In genomic region chr13:46179916-46180315, GRCm38 (mm10) we compare ENCODE assay signal across 21 mouse cellular contexts.
DNase-seq lines count a peak whose midpoint lies in the region; ATAC-seq and TF ChIP-seq lines count a peak whose summit lies in the region.
"Had no signal": no experiment of that assay in that cellular context is flagged by ENCODE, and none has a peak within 500 bp of the region (broad histone marks: within the 10 kb centered on the region; RNA-seq: fewer than 3 reads in every experiment).

No protein-coding gene starts in this region.

- H3K27me3 ChIP-seq in embryonic facial prominence, embryonic 14.5 days (replicated peaks; ENCODE audit: control insufficient read depth, insufficient read depth, low read length): no peaks in the 10 kb centered on the region
- no peaks in the 10 kb centered on the region for H3K27me3 ChIP-seq in embryonic facial prominence, embryonic 10.5 days (replicated peaks; ENCODE audit: low read depth, poor library complexity, severe bottlenecking)
- H3K27me3 ChIP-seq in hindbrain, embryonic 10.5 days (ENCODE audit: insufficient read depth, poor library complexity, severe bottlenecking): no peaks in the 10 kb centered on the region
- H3K27me3 ChIP-seq in hindbrain, postnatal 0 days (ENCODE audit: insufficient read depth, low read length): no peaks in the 10 kb centered on the region
- H3K27me3 ChIP-seq in neural tube, embryonic 13.5 days: no peaks in the 10 kb centered on the region
- H3K27me3 ChIP-seq in neural tube, embryonic 15.5 days (replicated peaks): no peaks in the 10 kb centered on the region
- H3K27me3 ChIP-seq: embryonic facial prominence, embryonic 13.5 days; forebrain, embryonic 13.5 days; Patski had no signal

- 92% methylated on average over 3 of the region's 3 CpGs for WGBS in embryonic facial prominence, embryonic 14.5 days
- WGBS in embryonic facial prominence, embryonic 10.5 days: 87% methylated on average over 3 of the region's 3 CpGs
- 80% methylated on average over 3 of the region's 3 CpGs for WGBS in hindbrain, embryonic 10.5 days
- 84% methylated on average over 3 of the region's 3 CpGs for WGBS in hindbrain, postnatal 0 days
- 85% methylated on average over 3 of the region's 3 CpGs for WGBS in neural tube, embryonic 13.5 days
- WGBS in neural tube, embryonic 15.5 days: 87% methylated on average over 3 of the region's 3 CpGs

- no peak for ATAC-seq in embryonic facial prominence, embryonic 14.5 days (ENCODE audit: low read depth)
- ATAC-seq in hindbrain, postnatal 0 days: no peak
- no peak for ATAC-seq in neural tube, embryonic 13.5 days (ENCODE audit: low read depth)
- ATAC-seq in neural tube, embryonic 15.5 days (ENCODE audit: low FRiP score): no peak
- ATAC-seq: intestine, postnatal 0 days; Patski had no signal

- TF ChIP-seq CTCF in hindbrain, postnatal 0 days (IDR thresholded peaks at IDR 0.05; ENCODE audit: low read depth): no peak

- 0 out of 2 replicates have a peak overlapping the region, but pooled peaks have one; percentile 15 for H3K27ac ChIP-seq in embryonic facial prominence, embryonic 14.5 days (replicated peaks; ENCODE audit: low read depth, low read length)
- no peak overlapping the region for H3K27ac ChIP-seq in embryonic facial prominence, embryonic 10.5 days (replicated peaks)
- H3K27ac ChIP-seq in hindbrain, embryonic 10.5 days: peak overlapping the region; percentile 68
- H3K27ac ChIP-seq in hindbrain, postnatal 0 days: no peak overlapping the region
- H3K27ac ChIP-seq in neural tube, embryonic 13.5 days (replicated peaks): 0 out of 2 replicates have a peak overlapping the region, but pooled peaks have one; percentile 68
- no peak overlapping the region for H3K27ac ChIP-seq in neural tube, embryonic 15.5 days (replicated peaks)
- H3K27ac ChIP-seq: embryonic facial prominence, embryonic 13.5 days; forebrain, embryonic 13.5 days had no signal

- no peaks in the 10 kb centered on the region for H3K9me3 ChIP-seq in embryonic facial prominence, embryonic 14.5 days (ENCODE audit: control insufficient read depth, low read length)
- H3K9me3 ChIP-seq in embryonic facial prominence, embryonic 10.5 days: no peaks in the 10 kb centered on the region
- H3K9me3 ChIP-seq in hindbrain, embryonic 10.5 days: no peaks in the 10 kb centered on the region
- H3K9me3 ChIP-seq in hindbrain, postnatal 0 days (ENCODE audit: low read length): no peaks in the 10 kb centered on the region
- H3K9me3 ChIP-seq in neural tube, embryonic 13.5 days: no peaks in the 10 kb centered on the region
- H3K9me3 ChIP-seq in neural tube, embryonic 15.5 days (replicated peaks): no peaks in the 10 kb centered on the region
- H3K9me3 ChIP-seq: embryonic facial prominence, embryonic 13.5 days; forebrain, embryonic 10.5 days; forebrain, embryonic 13.5 days; G1E had no signal

- H3K36me3 ChIP-seq in embryonic facial prominence, embryonic 14.5 days (ENCODE audit: control insufficient read depth, insufficient read depth, low read length): no peaks in the 10 kb centered on the region
- no peaks in the 10 kb centered on the region for H3K36me3 ChIP-seq in embryonic facial prominence, embryonic 10.5 days (replicated peaks)
- no peaks in the 10 kb centered on the region for H3K36me3 ChIP-seq in hindbrain, embryonic 10.5 days
- H3K36me3 ChIP-seq in hindbrain, postnatal 0 days (ENCODE audit: insufficient read depth, low read length): no peaks in the 10 kb centered on the region
- no peaks in the 10 kb centered on the region for H3K36me3 ChIP-seq in neural tube, embryonic 13.5 days
- no peaks in the 10 kb centered on the region for H3K36me3 ChIP-seq in neural tube, embryonic 15.5 days
- H3K36me3 ChIP-seq: embryonic facial prominence, embryonic 13.5 days; forebrain, embryonic 10.5 days; G1E had no signal

- DNase-seq in embryonic facial prominence, embryonic 14.5 days (ENCODE audit: low spot score): no peak
- no peak for DNase-seq in embryonic facial prominence, embryonic 10.5 days (ENCODE audit: low spot score)
- DNase-seq in hindbrain, embryonic 10.5 days (ENCODE audit: low spot score): no peak
- no peak for DNase-seq in hindbrain, postnatal 0 days (ENCODE audit: low spot score)
- DNase-seq: adrenal gland, postnatal 10 days; adrenal gland, postnatal 36 days; cerebellum, adult 11 months; cerebellum, adult 9-11 months; cerebellum, postnatal 25 days; gastrocnemius, postnatal 36 days; heart, postnatal 36 days had no signal

- no peaks in the 10 kb centered on the region for H3K4me1 ChIP-seq in embryonic facial prominence, embryonic 14.5 days (ENCODE audit: control insufficient read depth, insufficient read depth, low read length)
- H3K4me1 ChIP-seq in embryonic facial prominence, embryonic 10.5 days: peaks cover 13% of the 10 kb centered on the region
- peaks cover 25% of the 10 kb centered on the region for H3K4me1 ChIP-seq in hindbrain, embryonic 10.5 days (replicated peaks)
- peaks cover 7% of the 10 kb centered on the region; the same call in 1 of the 2 replicates for H3K4me1 ChIP-seq in hindbrain, postnatal 0 days (ENCODE audit: insufficient read depth, low read length)
- peaks cover 19% of the 10 kb centered on the region for H3K4me1 ChIP-seq in neural tube, embryonic 13.5 days (replicated peaks)
- H3K4me1 ChIP-seq in neural tube, embryonic 15.5 days: peaks cover 15% of the 10 kb centered on the region

- H3K4me3 ChIP-seq in embryonic facial prominence, embryonic 14.5 days (ENCODE audit: low read depth, low read length): no peak overlapping the region
- no peak overlapping the region for H3K4me3 ChIP-seq in embryonic facial prominence, embryonic 10.5 days
- H3K4me3 ChIP-seq in hindbrain, embryonic 10.5 days: no peak overlapping the region
- H3K4me3 ChIP-seq in hindbrain, postnatal 0 days (ENCODE audit: low read length): no peak overlapping the region
- no peak overlapping the region for H3K4me3 ChIP-seq in neural tube, embryonic 13.5 days
- H3K4me3 ChIP-seq in neural tube, embryonic 15.5 days (replicated peaks): no peak overlapping the region
- H3K4me3 ChIP-seq: embryonic facial prominence, embryonic 13.5 days had no signal

- H3K9ac ChIP-seq in embryonic facial prominence, embryonic 14.5 days (ENCODE audit: low read depth, low read length): no peak overlapping the region
- H3K9ac ChIP-seq in hindbrain, postnatal 0 days (replicated peaks; ENCODE audit: low read length): no peak overlapping the region
- no peak overlapping the region for H3K9ac ChIP-seq in neural tube, embryonic 13.5 days
- H3K9ac ChIP-seq in neural tube, embryonic 15.5 days (replicated peaks): no peak overlapping the region
- H3K9ac ChIP-seq: embryonic facial prominence, embryonic 13.5 days; forebrain, embryonic 13.5 days; hindbrain, embryonic 14.5 days had no signal

- H3K4me2 ChIP-seq in embryonic facial prominence, embryonic 14.5 days (ENCODE audit: low read depth, low read length): no peak overlapping the region
- H3K4me2 ChIP-seq in hindbrain, postnatal 0 days (ENCODE audit: low read depth, low read length): no peak overlapping the region
- H3K4me2 ChIP-seq in neural tube, embryonic 13.5 days: no peak overlapping the region
- no peak overlapping the region for H3K4me2 ChIP-seq in neural tube, embryonic 15.5 days
- H3K4me2 ChIP-seq: heart, embryonic 11.5 days had no signal

Comparison
In these comparisons a context has a peak if more than half of its experiments do, and no peak if none do; other contexts are left out.
1. H3K27ac ChIP-seq: peak in embryonic facial prominence, embryonic 14.5 days (single experiment), hindbrain, embryonic 10.5 days (single experiment) and neural tube, embryonic 13.5 days (single experiment); none in embryonic facial prominence, embryonic 10.5 days (single experiment), hindbrain, postnatal 0 days (single experiment) and neural tube, embryonic 15.5 days (single experiment).